Mouse (Mus musculus): ENCODE measurements around the gene Lbh.

GRCm38 (mm10) chr17:72925804-72926617 is 7.9 kb downstream of the Lbh start:
- TF ChIP-seq POLR2A (IDR thresholded peaks at IDR 0.05; ENCODE audit: low read depth, low read length) (peak; percentile 11; the same call in 1 of the 2 replicates), CTCF (IDR thresholded peaks at IDR 0.05; ENCODE audit: borderline replicate concordance, insufficient read depth, low read length) (no peak)

All from embryonic fibroblast, embryonic 13.5 days (primary cell).